Mouse (Mus musculus): ENCODE results near the gene Amn1. TPM values are rescaled to one million over a fixed set of nuclear protein-coding genes. Genes with fewer than 3 reads are reported as not detected.
"Not testable (repeated sequence)": the region's sequence is repeated elsewhere in the genome, so short reads cannot be mapped to it uniquely, and the experiment has no call there.

Amn1 gene
- total RNA-seq (2014; fragmentation: Nextera tagmentation) (7.7 and 18.7 TPM in 2 replicates), total RNA-seq (2017) (2.6 and 8.6 TPM in 2 replicates)

DNA sequence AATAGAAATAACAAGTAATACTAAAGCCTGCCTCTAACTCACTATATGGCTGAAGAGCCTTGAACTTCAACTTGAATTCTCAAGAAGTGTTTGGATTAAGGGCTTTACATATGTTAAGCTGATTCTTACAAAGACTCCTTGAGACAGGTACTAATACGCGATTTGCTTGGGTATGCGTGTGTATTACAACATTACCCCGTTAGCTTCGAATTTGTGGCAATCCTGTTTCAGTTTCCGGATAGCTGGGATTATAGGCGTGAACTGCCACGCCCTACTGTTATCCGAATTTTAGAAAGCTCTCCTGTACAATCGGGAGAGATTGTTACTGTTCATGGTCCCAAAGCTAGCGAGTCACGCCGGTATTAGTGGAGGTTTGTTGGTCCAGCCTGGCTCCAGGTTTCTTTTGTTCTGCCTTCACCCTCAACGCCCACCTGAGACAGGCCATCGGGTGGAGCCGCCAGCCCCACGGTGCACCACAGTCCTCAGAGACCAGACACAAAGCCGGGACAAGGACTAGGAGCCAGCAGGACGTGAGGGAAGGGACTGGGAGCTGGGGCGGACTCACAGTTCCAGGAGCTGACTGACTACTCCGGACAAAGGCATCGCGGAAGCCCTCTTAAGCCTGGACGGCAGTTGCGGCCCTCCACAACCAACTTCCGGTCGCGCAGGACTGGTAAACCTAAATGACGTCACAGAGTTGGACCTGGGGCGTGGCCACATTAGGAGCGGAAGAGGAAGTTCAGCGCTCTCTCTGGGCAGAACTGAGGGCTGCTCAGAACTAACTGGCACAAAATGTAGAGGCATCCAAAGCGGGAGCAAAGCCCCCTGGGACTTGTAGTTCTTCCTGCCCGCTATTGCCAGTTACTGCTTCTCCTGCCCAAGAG lies at the start of gene Amn1:
Gene Amn1, minus strand, starts transcription at position 672 of the 884 bp plus-strand sequence.
- ATAC-seq (replicated peaks; ENCODE audit: low FRiP score, low TSS enrichment, poor library complexity, severe bottlenecking) = peak; percentile 93

- ATAC-seq (replicated peaks; ENCODE audit: low FRiP score, low TSS enrichment, poor library complexity, severe bottlenecking) = no peak
Measured at GRCm38 (mm10) chr6:149236807-149237206, 48.3 kb upstream of the Amn1 start.

GRCm38 (mm10) chr6:149233918-149234317 lies 45.4 kb upstream of the Amn1 start:
- ATAC-seq (replicated peaks; ENCODE audit: low FRiP score, low TSS enrichment, poor library complexity, severe bottlenecking) = peak; percentile 95

- ATAC-seq (replicated peaks; ENCODE audit: low FRiP score, low TSS enrichment, poor library complexity, severe bottlenecking) = no peak
Measured at GRCm38 (mm10) chr6:149224751-149225150, 36.2 kb upstream of the Amn1 start.

DNA sequence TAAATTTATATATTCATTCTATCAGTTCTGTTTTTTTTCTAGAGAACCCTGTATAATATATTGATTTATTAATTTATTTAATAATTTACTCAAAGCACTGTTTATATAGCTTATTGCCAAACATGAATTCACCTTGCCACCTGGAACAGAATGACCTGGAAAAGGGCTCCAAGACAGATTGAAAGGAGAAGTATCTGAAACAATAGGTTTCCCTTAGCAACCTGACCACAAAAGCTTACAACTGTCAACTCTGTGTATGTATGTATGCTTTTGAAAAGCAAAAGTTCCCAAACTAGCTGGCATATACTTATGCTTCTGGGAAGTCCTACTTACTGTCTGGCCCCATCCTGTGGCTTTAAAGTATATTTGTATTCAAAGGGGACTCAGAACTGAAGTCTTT lies 32.8 kb upstream of the Amn1 start:
- no peak for ATAC-seq (replicated peaks; ENCODE audit: low FRiP score, low TSS enrichment, poor library complexity, severe bottlenecking)

DNA sequence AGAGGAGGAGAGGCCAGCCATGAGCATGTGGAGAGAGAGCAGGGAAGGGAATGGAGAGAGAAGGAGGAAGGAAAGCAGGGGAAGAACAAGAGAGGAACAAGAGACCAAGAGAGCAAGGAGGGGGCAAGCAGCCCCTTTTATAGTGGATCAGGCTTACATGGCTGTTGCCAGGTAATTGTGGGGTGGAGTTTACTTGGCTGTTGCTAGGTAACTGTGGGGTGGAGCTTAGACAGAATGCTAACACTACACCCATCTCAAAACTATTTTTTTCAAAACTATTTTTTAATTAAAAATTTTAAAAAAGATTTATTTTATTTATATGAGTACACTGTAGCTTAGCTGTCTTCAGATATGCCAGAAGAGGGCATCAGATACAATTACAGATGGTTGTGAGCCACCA lies 10.1 kb upstream of the Amn1 start:
- ATAC-seq (replicated peaks; ENCODE audit: low FRiP score, low TSS enrichment, poor library complexity, severe bottlenecking) = no peak

DNA sequence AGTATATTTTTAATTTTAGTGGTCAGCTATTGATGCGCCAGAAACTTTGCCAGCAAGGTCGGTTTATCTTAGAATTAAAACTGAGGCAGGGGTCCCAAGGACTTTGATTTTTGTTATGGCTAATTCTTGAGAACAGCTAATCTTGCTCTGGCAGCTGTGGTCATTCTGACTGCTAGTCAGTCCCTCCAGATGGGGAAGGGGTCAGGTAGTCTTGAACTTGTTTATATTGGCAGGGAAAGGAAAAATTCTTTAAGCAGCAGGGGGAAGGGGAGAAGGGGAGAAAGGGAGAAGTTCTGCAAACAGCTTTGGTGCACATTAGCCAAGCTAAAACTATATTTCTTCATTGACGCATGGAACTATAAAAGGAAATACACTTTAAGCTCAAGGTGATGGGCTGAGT lies 8.6 kb upstream of the Amn1 start:
- ATAC-seq (replicated peaks; ENCODE audit: low FRiP score, low TSS enrichment, poor library complexity, severe bottlenecking) = no peak

DNA sequence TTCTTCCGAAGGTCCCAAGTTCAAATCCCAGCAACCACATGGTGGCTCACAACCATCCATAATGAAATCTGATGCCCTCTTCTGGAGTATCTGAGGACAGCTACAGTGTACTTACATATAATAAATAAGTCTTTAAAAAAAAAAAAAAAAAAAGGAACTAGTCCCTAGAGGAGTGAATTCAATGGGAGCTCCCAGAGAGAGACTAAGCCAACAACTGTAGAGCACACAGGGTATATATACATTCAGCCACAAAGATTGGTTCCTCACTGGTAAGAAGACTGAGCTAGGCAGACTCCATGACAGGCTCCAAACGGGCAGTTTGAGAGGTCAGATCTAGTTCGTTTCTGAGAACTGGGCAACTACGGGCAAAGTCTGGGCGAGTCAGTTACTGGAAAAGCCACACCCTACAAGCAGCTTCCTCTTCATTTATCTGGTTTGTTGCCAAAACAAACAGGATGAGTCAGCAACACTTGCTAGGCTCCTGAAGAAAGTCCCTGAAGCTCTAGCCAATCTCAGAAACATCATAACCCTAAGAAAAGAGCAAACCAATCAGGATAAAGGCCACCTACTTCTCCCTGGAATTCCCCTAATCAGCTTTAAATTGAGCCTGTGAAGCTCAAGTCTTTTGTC lies 4.9 kb upstream of the Amn1 start:
- ATAC-seq (replicated peaks; ENCODE audit: low FRiP score, low TSS enrichment, poor library complexity, severe bottlenecking) = peak; percentile 83

GRCm38 (mm10) chr6:149191951-149192350 lies 3.4 kb upstream of the Amn1 start:
- ATAC-seq (replicated peaks; ENCODE audit: low FRiP score, low TSS enrichment, poor library complexity, severe bottlenecking) = not testable (repeated sequence)

DNA sequence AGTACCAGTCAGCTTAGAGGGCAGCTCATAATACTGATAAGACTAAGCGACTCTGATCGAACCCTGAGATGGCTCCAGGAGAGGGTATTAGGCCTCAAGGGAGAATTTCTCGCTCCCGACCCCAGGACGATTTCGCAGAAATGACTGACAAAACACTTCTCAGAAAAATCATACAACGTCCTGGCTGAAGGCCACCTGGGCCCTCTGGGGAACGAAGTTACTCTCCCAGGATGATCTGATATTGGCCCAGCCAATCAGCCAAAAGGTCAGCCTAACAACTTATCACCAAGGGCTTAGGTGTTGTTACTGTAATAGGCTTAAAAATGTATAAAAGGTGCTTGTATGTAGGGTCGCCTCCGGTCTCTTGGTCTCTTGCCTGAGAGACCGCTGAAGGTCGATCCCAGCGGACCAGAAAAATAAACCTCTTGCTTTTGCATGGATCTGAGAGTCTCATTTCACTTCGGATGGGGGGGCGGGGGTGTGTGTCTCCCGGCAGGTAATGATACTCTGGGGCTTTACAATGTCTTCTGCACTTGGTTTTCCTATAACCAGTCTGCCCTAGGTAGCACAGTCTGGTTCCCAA lies 919 bp upstream of the Amn1 start:
- ATAC-seq (replicated peaks; ENCODE audit: low FRiP score, low TSS enrichment, poor library complexity, severe bottlenecking) = no peak

GRCm38 (mm10) chr6:149188925-149189257 lies 379 bp upstream of the Amn1 start:
- ATAC-seq (replicated peaks; ENCODE audit: low FRiP score, low TSS enrichment, poor library complexity, severe bottlenecking) = no peak; the same call in 1 of the 2 replicates

GRCm38 (mm10) chr6:149187371-149187770 lies 1.1 kb downstream of the Amn1 start:
- ATAC-seq (replicated peaks; ENCODE audit: low FRiP score, low TSS enrichment, poor library complexity, severe bottlenecking) = no peak

DNA sequence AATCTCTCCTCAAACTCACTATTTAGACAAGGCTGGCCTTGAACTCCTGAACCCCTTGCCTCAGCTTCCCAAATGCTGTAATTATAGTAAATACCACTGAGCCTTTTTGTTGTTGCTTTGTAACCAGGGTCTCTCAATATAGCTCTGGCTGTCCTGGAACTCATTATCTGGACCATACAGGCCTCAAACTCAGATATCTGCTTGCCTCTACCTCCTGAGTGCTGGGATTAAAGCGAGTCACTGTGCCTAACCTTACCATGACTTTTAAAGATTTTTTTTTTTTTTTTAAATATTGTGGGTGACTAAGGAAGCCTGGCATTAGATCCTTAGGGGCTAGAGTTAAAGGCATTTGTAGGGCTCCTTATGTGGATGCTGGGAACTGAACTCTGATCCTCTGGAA lies 4.5 kb downstream of the Amn1 start:
- peak; percentile 19; the same call in 1 of the 2 replicates for ATAC-seq (replicated peaks; ENCODE audit: low FRiP score, low TSS enrichment, poor library complexity, severe bottlenecking)

- ATAC-seq (replicated peaks; ENCODE audit: low FRiP score, low TSS enrichment, poor library complexity, severe bottlenecking) = peak; percentile 98
Measured at GRCm38 (mm10) chr6:149179064-149179463, 9.4 kb downstream of the Amn1 start.

DNA sequence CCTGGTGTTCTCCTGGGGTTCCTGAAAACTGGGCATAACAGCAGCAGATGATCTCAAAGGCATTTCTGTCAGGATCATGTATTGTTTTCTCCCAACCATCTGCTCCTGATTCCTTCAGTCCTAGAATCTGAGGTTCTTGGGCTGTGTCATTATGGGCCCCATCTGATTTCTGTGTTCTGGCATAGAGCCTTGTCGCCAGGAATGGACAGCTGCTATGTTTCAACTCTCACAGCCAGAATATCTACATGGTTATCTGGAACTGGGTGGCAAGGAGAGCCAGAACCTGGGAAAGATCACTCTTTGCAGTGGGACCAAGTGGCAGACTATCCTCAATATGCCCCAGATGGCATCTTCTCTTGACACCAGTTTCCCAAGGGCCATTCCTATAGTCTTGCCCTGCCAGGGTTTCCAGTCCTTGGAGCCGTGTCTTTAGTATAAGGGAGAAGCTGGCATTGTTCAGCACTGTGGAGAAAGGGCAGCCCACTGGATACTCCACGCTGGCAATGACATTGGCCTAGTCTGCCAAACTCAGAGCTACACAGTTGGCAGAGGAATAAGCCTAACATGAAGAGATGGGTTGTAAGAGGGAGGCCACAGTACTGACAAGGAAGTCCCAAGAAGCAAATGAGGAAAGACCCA lies 13.5 kb downstream of the Amn1 start:
- no peak for ATAC-seq (replicated peaks; ENCODE audit: low FRiP score, low TSS enrichment, poor library complexity, severe bottlenecking)

GRCm38 (mm10) chr6:149173831-149174625 lies 14.5 kb downstream of the Amn1 start:
- no peak for ATAC-seq (replicated peaks; ENCODE audit: low FRiP score, low TSS enrichment, poor library complexity, severe bottlenecking)

GRCm38 (mm10) chr6:149169965-149170364 lies 18.5 kb downstream of the Amn1 start:
- ATAC-seq (replicated peaks; ENCODE audit: low FRiP score, low TSS enrichment, poor library complexity, severe bottlenecking) = not testable (repeated sequence)

DNA sequence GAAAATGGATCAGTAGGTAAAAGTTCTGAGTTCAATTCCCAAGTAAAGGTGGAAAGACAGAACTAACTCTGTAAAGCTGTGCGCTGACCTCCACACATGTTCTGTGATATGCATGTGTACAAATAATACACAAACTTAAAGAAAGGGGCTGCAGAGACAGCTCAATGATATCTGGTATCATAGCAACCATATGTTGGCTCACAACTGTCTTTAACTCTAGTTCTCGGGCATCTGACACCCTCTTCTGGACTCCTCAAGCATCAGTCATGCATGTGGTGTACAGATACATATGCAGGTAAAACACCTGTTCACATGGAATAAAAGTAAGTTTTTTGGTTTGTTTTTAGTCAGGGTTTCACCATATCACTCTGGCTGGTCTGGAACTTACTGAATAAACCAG lies 20.1 kb downstream of the Amn1 start:
- peak; percentile 77 for ATAC-seq (replicated peaks; ENCODE audit: low FRiP score, low TSS enrichment, poor library complexity, severe bottlenecking)

- ATAC-seq (replicated peaks; ENCODE audit: low FRiP score, low TSS enrichment, poor library complexity, severe bottlenecking) = peak; percentile 65
Measured at GRCm38 (mm10) chr6:149167672-149168071, 20.8 kb downstream of the Amn1 start.

All from megakaryocyte-erythroid progenitor cell, adult 5-6 weeks (primary cell).